Mouse (Mus musculus) left cerebral cortex, adult 9 months (tissue): ENCODE results near the gene Pabpn1l.

Experiments used
- DNase-seq, 2 experiments: peaks; one replicate each; pipeline ENCODE4 v3.0.0; 2022; ENCODE audit warnings: low spot score in 2 of 2

Gene Pabpn1l

DNA sequence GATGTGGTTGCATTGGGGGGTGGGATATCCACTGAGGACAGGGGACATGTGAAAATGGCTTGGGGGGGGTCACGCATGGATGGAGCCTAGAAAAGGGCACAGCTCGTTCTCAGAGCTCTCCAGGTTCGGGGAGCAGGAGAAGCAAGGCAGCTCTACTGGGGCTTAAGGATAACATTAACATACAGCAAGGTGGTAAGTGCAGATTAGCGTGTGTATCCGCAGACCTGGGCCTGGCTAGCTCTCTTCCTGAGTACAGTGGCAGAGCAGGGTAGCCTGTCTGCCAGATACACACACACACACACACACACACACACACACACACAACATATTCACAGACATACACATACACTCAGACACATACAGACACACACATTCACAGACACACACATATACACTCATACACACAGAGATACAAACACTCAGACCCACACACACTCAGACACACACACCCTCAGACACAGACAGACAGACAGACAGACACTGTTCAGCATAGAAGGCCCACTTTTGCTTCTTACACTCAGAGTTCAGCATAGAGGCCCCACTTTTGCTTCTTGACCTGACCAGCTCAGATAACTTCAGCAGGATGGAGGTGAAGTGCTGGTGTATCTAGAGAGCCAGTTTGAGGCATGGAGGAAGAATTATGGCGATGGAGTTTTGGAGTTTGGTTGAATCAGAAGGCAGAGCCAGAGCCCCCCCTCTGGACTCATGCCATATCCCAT lies 3.7 kb downstream of the Pabpn1l start:
- DNase-seq: no peak

GRCm38 (mm10) chr8:122617947-122618546 lies 4.5 kb downstream of the Pabpn1l start:
- peak in 1 of 2 experiments; percentile 76 for DNase-seq

- DNase-seq: no peak
Observed at GRCm38 (mm10) chr8:122616181-122616905, 6.2 kb downstream of the Pabpn1l start.

DNA sequence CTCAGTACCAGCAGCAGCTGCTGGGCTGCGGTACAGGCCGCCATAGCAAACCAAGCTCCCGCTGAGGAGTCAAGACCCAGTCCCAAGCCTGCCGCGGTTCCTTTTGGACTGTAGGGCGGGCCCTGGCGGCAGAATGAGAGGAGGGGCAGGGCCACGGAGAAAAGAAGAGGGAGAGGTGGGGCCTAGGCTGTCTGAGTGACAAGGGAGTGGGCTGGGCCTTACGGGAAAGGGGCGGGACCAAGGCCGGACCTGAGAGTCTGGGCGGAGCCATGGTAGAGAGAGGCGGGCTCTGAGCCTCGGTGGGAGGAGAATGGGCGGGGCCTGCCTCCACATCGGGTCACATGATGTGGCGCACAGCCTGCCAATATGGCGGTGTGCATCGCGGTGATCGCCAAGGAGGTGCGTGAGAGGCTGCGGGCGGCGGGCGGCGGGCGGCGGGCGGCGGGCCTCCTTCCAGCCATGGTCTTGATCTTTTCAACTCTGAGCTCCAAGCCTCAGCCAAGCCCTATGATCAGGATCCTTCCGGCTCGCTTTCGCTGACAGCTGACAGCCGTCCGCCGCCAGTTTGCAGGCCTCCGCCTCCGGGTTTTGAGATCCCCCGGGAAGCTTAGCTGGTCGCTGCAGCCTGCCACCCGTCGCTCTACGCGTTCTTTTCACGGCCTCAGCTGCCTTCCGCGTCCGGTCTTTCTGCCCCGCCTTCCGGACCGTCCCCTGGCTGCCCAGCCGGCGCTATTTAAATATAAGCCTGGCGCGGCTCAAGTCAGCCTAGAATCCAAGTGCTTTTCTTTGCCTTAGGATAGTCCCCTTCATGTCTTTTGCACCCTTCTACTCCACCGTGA lies 11.0 kb downstream of the Pabpn1l start, which contains the start of the genes Galns and Trappc2l:
Gene Galns, minus strand, starts transcription at position 169 of the 839 bp plus-strand sequence.
Gene Trappc2l, plus strand, starts transcription at position 346 of the 839 bp plus-strand sequence.
- DNase-seq: peak; percentile 89 to 95

GRCm38 (mm10) chr8:122610612-122611277 lies 11.8 kb downstream of the Pabpn1l start:
- DNase-seq: peak in 1 of 2 experiments; percentile 22

DNA sequence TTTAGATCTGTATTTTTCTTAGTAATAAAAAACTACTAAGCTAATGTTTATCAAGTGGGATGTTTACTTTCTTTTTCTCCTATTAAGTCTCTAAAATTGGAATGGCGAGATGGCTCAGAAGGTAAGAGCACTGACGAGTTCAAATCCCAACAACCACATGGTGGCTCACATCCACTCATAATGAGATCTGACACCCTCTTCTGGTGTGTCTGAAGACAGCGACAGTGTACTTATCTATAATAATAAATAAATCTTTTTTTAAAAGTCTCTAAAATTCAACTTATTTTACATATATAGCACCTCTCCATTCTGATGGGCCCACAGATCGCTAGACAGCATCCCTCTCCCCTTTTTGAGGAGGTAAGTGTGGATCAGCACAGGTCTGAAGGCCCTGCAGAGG lies 12.3 kb downstream of the Pabpn1l start:
- no peak for DNase-seq

GRCm38 (mm10) chr8:122606810-122607209 lies 15.7 kb downstream of the Pabpn1l start:
- DNase-seq: no peak

- no peak for DNase-seq
Observed at GRCm38 (mm10) chr8:122605367-122605766, 17.2 kb downstream of the Pabpn1l start.

GRCm38 (mm10) chr8:122604640-122605039 lies 17.9 kb downstream of the Pabpn1l start:
- DNase-seq: no peak

DNA sequence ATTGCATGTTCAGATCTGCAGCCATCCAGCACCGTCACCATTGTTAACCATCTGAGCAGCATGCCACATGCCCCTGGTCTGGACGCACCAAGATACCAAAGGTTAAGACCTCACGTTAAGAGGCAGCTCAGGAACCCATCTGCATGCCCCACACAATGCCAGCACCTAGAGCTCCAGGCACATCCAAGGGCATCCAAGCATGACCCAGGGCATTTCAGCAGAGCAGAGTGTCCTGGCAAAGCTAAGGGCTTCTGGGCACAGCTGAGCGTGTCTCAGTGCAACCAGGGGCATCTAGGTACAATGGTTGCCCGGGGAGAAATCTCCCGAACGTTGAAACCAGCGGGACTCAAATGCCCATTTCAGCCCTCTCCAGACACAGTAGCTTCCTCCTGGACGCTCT lies 21.9 kb downstream of the Pabpn1l start:
- DNase-seq: no peak

DNA sequence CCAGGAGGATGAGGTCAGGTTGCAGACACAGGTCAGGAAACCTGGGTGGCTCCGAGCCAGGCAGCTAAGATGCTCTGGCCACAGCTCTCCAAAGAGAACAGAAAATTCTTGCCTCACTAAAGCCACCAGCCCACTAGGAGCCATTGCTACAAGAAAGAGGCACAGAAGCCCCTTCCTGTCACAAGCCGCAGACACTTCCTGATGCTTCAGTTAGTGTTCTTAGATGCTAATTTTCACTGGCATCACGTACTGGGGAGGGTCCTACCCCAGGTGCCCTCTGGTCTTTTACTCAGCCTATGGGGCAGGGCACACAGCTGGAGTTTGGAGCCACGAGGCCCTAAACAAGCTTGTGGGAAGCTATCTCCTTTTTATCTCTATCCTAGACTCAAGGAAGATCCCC lies 26.5 kb downstream of the Pabpn1l start:
- DNase-seq: no peak

DNA sequence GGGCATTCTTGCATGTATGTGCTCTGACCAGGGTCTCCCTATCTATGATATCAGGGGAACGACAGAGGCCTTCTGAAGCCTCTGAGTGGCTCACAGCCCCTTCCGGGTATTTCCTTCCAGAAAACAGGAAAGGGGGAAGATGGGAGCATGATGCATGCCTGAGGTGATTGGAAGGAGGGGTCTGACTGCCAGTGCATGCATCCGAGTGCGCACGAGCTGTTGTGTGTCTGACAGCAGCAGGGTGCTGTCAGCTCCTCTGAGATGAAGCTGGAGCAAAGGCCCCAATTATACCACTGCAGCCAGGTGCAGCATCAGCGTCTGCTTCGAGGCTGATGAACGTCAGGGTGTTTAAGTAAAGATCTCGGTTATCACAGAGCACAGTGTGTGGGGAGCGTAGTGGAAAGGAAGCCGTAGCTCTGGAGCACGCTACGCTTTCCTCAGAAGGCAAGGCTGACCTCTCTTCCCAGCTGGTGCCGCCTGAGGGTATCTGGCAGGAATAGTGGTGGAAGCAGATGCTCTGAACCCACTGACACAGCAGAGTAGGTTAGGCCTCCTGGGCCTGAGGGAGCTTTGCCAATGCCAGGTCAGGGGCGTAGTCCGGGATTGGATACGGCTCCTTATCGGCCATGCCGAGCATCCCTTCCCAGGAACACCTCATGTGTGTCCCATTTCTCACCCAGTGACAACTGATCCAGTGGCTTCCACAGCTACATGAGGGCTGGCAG lies 28.6 kb downstream of the Pabpn1l start:
- DNase-seq: no peak

DNA sequence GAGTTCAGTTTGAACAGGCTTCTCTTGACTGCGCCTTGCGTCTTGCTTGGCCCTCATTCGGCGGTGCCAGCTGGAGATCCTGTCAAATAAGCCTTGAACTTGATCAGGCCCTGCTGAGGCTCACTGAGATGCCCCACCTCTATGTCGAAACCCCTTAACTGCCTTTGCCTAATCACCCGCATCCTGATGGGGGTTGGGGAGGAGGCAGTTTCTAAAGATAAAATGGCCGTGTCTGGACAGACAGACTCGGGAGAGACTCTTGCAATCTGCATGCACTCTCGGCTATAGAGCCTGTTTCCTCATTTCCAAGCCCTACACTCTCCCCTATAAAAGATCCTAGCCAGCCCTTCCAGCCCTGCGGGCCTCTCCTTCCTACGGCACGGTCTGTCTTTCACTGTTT lies 29.3 kb downstream of the Pabpn1l start:
- no peak for DNase-seq

GRCm38 (mm10) chr8:122586749-122587148 lies 35.8 kb downstream of the Pabpn1l start:
- no peak for DNase-seq

DNA sequence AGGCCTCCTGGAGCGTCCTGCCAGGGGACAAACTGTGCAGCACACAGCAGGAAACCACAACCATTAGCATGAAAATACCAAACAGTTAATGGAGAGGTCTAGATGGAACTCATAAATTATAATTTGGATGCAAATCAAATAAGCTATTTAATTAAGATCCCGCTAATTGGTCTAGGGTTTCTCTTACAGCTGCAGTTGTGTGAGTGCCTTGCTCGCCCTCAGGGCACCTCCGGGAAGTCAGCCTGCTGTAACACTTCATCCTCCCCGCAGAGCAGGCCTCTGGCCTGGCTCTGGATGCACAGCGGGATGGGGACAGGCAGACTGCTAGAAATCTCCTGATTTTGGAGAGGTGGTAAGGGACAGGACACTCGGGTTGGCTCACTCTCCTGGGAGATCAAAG lies 36.4 kb downstream of the Pabpn1l start:
- DNase-seq: no peak

DNA sequence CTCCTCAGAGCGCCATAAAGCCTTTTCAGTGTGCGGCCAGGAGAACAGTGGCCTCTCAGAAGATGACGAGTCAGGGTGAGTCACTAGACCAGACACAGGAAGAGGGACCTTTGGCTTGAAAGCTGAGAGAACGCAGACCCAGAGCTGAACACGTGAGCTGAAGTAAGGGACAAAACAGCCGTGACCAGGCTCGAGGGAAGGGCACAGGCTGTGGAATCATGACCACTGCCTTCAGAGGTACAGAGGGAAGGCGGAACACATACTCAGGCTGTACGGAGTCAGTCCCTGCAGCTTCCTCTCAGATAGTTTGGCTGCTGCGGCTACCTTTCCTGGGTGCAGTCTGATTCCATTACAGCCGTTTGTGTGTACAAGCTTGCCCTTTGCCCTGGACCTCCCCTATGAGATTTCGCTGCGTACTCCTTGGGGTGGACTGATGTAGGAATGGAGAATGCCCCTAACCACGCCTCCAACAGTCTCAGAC lies 37.1 kb downstream of the Pabpn1l start:
- DNase-seq: no peak

GRCm38 (mm10) chr8:122584981-122585380 lies 37.6 kb downstream of the Pabpn1l start:
- no peak for DNase-seq

DNA sequence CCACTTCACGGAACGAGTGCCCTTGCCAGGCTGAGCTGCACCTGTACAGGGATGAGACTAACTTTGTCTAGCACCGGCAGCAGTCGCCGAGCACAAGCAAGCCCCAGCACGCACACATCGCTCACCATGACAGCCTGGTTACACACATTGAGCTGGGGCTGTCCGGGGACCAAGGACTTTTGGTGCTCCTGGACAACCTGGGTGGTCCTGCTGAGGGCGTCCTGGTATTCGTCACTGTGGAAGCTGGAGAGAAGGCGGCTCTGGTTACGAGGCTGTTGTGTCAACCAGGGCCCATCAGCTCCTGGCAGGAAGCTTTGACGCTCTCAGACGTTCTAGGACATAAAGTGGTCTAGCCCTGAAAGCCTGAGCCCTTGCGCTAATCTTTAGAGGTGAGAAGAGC lies 41.6 kb downstream of the Pabpn1l start:
- no peak for DNase-seq

GRCm38 (mm10) chr8:122579196-122579595 lies 43.3 kb downstream of the Pabpn1l start:
- no peak for DNase-seq

DNA sequence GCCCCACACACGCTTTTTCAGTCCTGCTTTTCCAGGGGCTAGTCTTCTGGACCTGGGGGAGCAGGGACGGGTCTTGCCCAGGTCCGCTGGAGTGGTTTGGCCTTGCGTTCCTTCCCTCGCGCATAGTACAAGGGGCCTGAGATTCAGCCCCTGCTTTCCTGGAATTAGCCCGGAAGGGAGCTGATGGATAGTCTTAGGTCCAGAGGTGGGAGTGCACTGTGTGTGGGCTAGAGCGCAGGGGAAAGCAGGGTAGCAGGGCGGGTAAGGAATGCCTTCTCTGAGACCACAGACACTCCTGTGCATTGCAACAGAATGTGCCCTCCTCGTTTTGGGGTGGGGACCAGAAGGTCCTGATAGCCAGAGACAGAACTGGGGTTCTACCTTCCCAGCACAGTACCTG lies 45.4 kb downstream of the Pabpn1l start:
- no peak for DNase-seq
